Mouse (Mus musculus) frontal cortex, postnatal 25 days (tissue): ENCODE measurements at regions not wholly inside any gene's neighbourhood (a gene's known extent, or its start where the extent isn't known, plus 50 kb on each side); places are given as distances from the start of the nearest gene placed in this dataset.
"Not testable (repeated sequence)": the region's sequence is repeated elsewhere in the genome, so short reads cannot be mapped to it uniquely, and the experiment has no call there.

Experiments
- DNase-seq, 2 experiments: peaks; one replicate each; pipeline ENCODE4 v3.0.0; 2022; ENCODE audit warnings: low spot score in 2 of 2

GRCm38 (mm10) chrX:95366995-95367394 is 77.7 kb downstream of the Amer1 start:
- no peak for DNase-seq

GRCm38 (mm10) chrX:95365326-95365725 is 79.3 kb downstream of the Amer1 start:
- DNase-seq: not testable (repeated sequence)

- peak; percentile 3 to 7 for DNase-seq
These were observed 85.6 kb downstream of the Amer1 start for GRCm38 (mm10) chrX:95359053-95359452.
